Mouse (Mus musculus): Measurements from ENCODE around the gene Ggcx. TPM values are rescaled to one million over a fixed set of nuclear protein-coding genes. Genes with fewer than 3 reads are reported as not detected.
"Not testable (repeated sequence)": the region's sequence is repeated elsewhere in the genome, so short reads cannot be mapped to it uniquely, and the experiment has no call there.

The Ggcx gene
- polyA plus RNA-seq, 1 experiment from 2014 or later, result 17.0 TPM

GRCm38 (mm10) chr6:72478691-72479090, 64.6 kb downstream of the Ggcx start:
- H3K27ac ChIP-seq (replicated peaks); H3K4me3 ChIP-seq; H3K27me3 ChIP-seq; H3K4me1 ChIP-seq (replicated peaks); H3K9ac ChIP-seq; H3K4me2 ChIP-seq; H3K9me3 ChIP-seq; H3K36me3 ChIP-seq; ATAC-seq (ENCODE audit: low FRiP score, low read depth): not testable (repeated sequence)
- 92% methylated on average over 3 of the region's 3 CpGs for WGBS

GRCm38 (mm10) chr6:72479645-72480421, 65.7 kb downstream of the Ggcx start:
- Histone ChIP-seq H3K36me3 (no peaks in the 10 kb centered on the region), H3K9me3 (no peaks in the 10 kb centered on the region), H3K27me3 (no peaks in the 10 kb centered on the region), H3K4me3 (no peak overlapping the region), H3K4me1 (replicated peaks) (no peaks in the 10 kb centered on the region), H3K4me2 (no peak overlapping the region), H3K9ac (no peak overlapping the region), H3K27ac (replicated peaks) (no peak overlapping the region)
- WGBS, result 90% methylated on average over 12 of the region's 12 CpGs
- no peak for ATAC-seq (ENCODE audit: low FRiP score, low read depth)

- Histone ChIP-seq H3K4me1 (replicated peaks) (no peaks in the 10 kb centered on the region), H3K27me3 (no peaks in the 10 kb centered on the region), H3K4me2 (no peak overlapping the region), H3K4me3 (no peak overlapping the region), H3K27ac (replicated peaks) (no peak overlapping the region), H3K9me3 (no peaks in the 10 kb centered on the region), H3K9ac (no peak overlapping the region), H3K36me3 (no peaks in the 10 kb centered on the region)
- 93% methylated on average over 2 of the region's 2 CpGs for WGBS
- ATAC-seq (ENCODE audit: low FRiP score, low read depth), result no peak
Measured at GRCm38 (mm10) chr6:72480422-72480702, 66.3 kb downstream of the Ggcx start.

Other genes with a start within 250 kb of the Ggcx start
- 3.7 and 4.2 TPM in 2 replicates for gene Atoh8, start 178.7 kb upstream of the Ggcx start, polyA plus RNA-seq (2015; fragmentation: Nextera tagmentation; extraction: Ambion mirVana)
- gene Sftpb, start 109.7 kb upstream of the Ggcx start, polyA plus RNA-seq (2015; fragmentation: Nextera tagmentation; extraction: Ambion mirVana), result 0.26 and 0.79 TPM in 2 replicates
- gene Usp39, start 69.1 kb upstream of the Ggcx start, polyA plus RNA-seq (2015; fragmentation: Nextera tagmentation; extraction: Ambion mirVana), result 40.5 and 42.5 TPM in 2 replicates
- gene 0610030E20Rik, start 67.0 kb upstream of the Ggcx start, polyA plus RNA-seq (2015; fragmentation: Nextera tagmentation; extraction: Ambion mirVana), result 18.3 and 18.8 TPM in 2 replicates
- gene Tmem150a, start 58.9 kb upstream of the Ggcx start, polyA plus RNA-seq (2015; fragmentation: Nextera tagmentation; extraction: Ambion mirVana), result 20.9 and 21.2 TPM in 2 replicates
- 128 and 135 TPM in 2 replicates for gene Rnf181, start 47.4 kb upstream of the Ggcx start, polyA plus RNA-seq (2015; fragmentation: Nextera tagmentation; extraction: Ambion mirVana)
- gene Vamp5, start 33.8 kb upstream of the Ggcx start, polyA plus RNA-seq (2015; fragmentation: Nextera tagmentation; extraction: Ambion mirVana), result 16.2 and 17.8 TPM in 2 replicates
- 24.4 and 29.4 TPM in 2 replicates for gene Vamp8, start 23.6 kb upstream of the Ggcx start, polyA plus RNA-seq (2015; fragmentation: Nextera tagmentation; extraction: Ambion mirVana)
- 320 and 326 TPM in 2 replicates for gene Mat2a, start 25.2 kb downstream of the Ggcx start, polyA plus RNA-seq (2015; fragmentation: Nextera tagmentation; extraction: Ambion mirVana)
- 0.26 and 0.63 TPM in 2 replicates for gene Sh2d6, start 107.4 kb downstream of the Ggcx start, polyA plus RNA-seq (2015; fragmentation: Nextera tagmentation; extraction: Ambion mirVana)
- 8.0 and 9.3 TPM in 2 replicates for gene Capg, start 130.1 kb downstream of the Ggcx start, polyA plus RNA-seq (2015; fragmentation: Nextera tagmentation; extraction: Ambion mirVana)
- gene Elmod3, start 184.1 kb downstream of the Ggcx start, polyA plus RNA-seq (2015; fragmentation: Nextera tagmentation; extraction: Ambion mirVana), result 15.9 and 17.1 TPM in 2 replicates
- gene Retsat, start 184.2 kb downstream of the Ggcx start, polyA plus RNA-seq (2015; fragmentation: Nextera tagmentation; extraction: Ambion mirVana), result 5.9 and 7.0 TPM in 2 replicates
- 34.6 and 35.9 TPM in 2 replicates for gene Tgoln1, start 202.7 kb downstream of the Ggcx start, polyA plus RNA-seq (2015; fragmentation: Nextera tagmentation; extraction: Ambion mirVana)